Mouse (Mus musculus) spleen, adult 2 months (tissue): ENCODE results near the gene Zfp281.

Experiments
- CTCF ChIP-seq: fragments of 200-500 bp; IDR thresholded peaks from 2 replicates; pipeline ENCODE4 v1.5.1; 2011; ENCODE audit warnings: mild to moderate bottlenecking, inconsistent platforms; ENCODE audit not compliant: insufficient read depth, insufficient read length, insufficient replicate concordance; ENCODE audit errors: extremely low read depth
- POLR2A ChIP-seq: fragments of 200-500 bp; IDR thresholded peaks from 2 replicates; pipeline ENCODE4 v1.6.1; 2011; ENCODE audit warnings: low read depth, low read length, inconsistent platforms

GRCm38 (mm10) chr1:136618570-136618969 is 6.1 kb upstream of the Zfp281 start:
- TF ChIP-seq POLR2A, result no peak
- TF ChIP-seq CTCF, result no peak
